Mouse (Mus musculus): ENCODE results near the gene Mcmbp. TPM values are rescaled to one million over a fixed set of nuclear protein-coding genes. Genes with fewer than 3 reads are reported as not detected.

Gene Mcmbp
- polyA plus RNA-seq, 1 experiment from 2014 or later = 43.9 TPM

DNA sequence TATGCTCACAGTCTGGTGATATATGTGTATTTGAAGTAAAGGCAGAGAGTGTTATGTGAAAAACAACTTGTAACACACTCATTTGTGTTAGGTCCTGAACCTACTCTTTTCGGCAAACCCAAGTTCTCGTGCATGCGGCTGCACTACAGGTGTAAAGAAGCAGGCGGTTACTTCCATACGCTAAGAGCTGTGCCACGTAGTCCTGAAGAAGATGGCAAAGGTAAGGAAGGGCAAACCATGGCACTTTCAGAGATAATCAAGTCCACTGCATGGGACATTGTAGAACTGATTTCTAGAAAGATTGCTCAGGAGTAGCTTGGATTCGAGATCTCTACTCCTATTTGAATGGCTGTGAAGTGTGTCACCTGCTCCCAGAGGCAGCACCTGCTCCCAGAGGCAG is 48.1 kb downstream of the Mcmbp start:
- peak overlapping the region; percentile 24 for H3K4me2 ChIP-seq (ENCODE audit: low read length)
- no peak overlapping the region for H3K4me3 ChIP-seq (ENCODE audit: low read depth, low read length)
- peaks cover 13% of the 10 kb centered on the region for H3K4me1 ChIP-seq (ENCODE audit: control insufficient read depth, insufficient read depth, low read length)
- H3K9me3 ChIP-seq (replicated peaks; ENCODE audit: control insufficient read depth, low read length, poor library complexity, severe bottlenecking) = peaks cover 8% of the 10 kb centered on the region
- H3K9ac ChIP-seq (ENCODE audit: low read depth, low read length) = no peak overlapping the region
- 94% methylated on average over 7 of the region's 7 CpGs for WGBS
- H3K36me3 ChIP-seq (ENCODE audit: control insufficient read depth, insufficient read depth, low read length) = peaks cover 27% of the 10 kb centered on the region
- H3K27me3 ChIP-seq (ENCODE audit: control insufficient read depth, insufficient read depth, low read depth, low read length) = no peaks in the 10 kb centered on the region
- ATAC-seq = no peak
- no peak overlapping the region for H3K27ac ChIP-seq (ENCODE audit: low read length)

DNA sequence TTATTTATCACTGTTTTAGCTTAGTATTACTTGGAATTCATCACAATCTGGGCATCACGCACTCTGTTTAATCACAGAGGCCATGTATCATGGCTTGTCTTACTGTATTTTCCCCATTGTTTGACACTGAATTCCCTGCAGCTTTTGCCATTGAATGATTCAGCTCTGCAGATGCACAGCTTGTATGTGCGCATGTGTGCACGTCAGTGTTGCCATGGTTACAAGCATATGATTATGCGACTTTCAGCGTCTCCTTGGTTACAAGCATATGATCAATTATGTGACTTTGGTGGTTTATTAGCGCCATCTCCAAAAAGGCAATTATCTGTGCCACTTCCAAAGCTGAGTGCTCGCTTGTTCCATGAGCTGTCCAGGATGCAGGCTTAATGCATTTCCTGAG is 49.5 kb downstream of the Mcmbp start:
- Histone ChIP-seq H3K4me3 (ENCODE audit: low read depth, low read length) (peak overlapping the region; percentile 47), H3K4me2 (ENCODE audit: low read length) (peak overlapping the region; percentile 65), H3K27ac (ENCODE audit: low read length) (peak overlapping the region; percentile 93), H3K9me3 (replicated peaks; ENCODE audit: control insufficient read depth, low read length, poor library complexity, severe bottlenecking) (peaks cover 11% of the 10 kb centered on the region), H3K9ac (ENCODE audit: low read depth, low read length) (peak overlapping the region; percentile 57; the same call in 1 of the 2 replicates), H3K4me1 (ENCODE audit: control insufficient read depth, insufficient read depth, low read length) (peaks cover 17% of the 10 kb centered on the region), H3K27me3 (ENCODE audit: control insufficient read depth, insufficient read depth, low read depth, low read length) (no peaks in the 10 kb centered on the region), H3K36me3 (ENCODE audit: control insufficient read depth, insufficient read depth, low read length) (peaks cover 28% of the 10 kb centered on the region)
- peak; percentile 82 for ATAC-seq
- 14% methylated on average over 7 of the region's 7 CpGs for WGBS

DNA sequence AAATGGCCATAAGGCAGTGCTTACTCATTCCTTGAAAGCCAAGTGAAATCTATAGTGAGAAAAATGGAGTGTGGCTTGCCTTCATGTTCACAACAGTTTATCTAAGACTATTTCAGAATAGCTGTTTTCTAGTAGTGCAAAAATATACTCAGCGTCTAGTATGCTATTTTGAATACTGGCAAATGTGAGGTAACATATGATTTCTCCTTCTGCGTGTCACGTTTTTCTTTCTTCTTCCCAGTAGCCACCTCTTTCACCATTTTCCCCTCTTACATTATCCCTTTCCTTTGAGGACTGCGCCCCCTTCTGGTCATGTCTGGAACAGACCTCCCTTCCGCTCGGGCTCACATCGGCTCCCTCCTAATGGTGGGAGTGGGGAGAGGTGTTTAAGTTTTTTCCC is 50.2 kb downstream of the Mcmbp start:
- ATAC-seq = peak; percentile 82
- Histone ChIP-seq H3K4me2 (ENCODE audit: low read length) (peak overlapping the region; percentile 65), H3K4me3 (ENCODE audit: low read depth, low read length) (peak overlapping the region; percentile 47), H3K36me3 (ENCODE audit: control insufficient read depth, insufficient read depth, low read length) (peaks cover 35% of the 10 kb centered on the region), H3K27ac (ENCODE audit: low read length) (peak overlapping the region; percentile 93), H3K9ac (ENCODE audit: low read depth, low read length) (peak overlapping the region; percentile 63; the same call in 1 of the 2 replicates), H3K9me3 (replicated peaks; ENCODE audit: control insufficient read depth, low read length, poor library complexity, severe bottlenecking) (peaks cover 11% of the 10 kb centered on the region), H3K4me1 (ENCODE audit: control insufficient read depth, insufficient read depth, low read length) (peaks cover 17% of the 10 kb centered on the region), H3K27me3 (ENCODE audit: control insufficient read depth, insufficient read depth, low read depth, low read length) (no peaks in the 10 kb centered on the region)
- 2% methylated on average over 7 of the region's 7 CpGs for WGBS

DNA sequence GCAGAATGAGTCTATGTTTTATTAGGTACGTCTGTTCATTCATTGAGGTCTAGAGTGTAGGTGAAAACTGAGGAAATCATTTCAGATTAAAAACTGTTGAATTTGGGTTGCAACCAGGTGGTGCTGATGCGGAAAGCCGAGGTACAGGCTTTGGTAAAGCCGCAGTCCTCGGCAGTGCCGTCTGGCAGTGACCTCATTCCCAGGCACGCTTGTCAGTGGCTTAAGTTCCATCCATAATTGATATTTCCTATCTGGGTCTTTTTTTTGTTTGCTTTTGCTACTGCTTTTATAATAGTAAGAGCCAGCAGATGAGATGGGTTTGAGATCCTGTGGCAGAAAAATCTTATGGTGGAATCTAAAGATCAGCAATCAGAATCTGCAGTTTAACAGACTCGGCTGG is 50.9 kb downstream of the Mcmbp start:
- peaks cover 11% of the 10 kb centered on the region for H3K9me3 ChIP-seq (replicated peaks; ENCODE audit: control insufficient read depth, low read length, poor library complexity, severe bottlenecking)
- ATAC-seq = no peak
- H3K27ac ChIP-seq (ENCODE audit: low read length) = peak overlapping the region; percentile 93
- H3K36me3 ChIP-seq (ENCODE audit: control insufficient read depth, insufficient read depth, low read length) = peaks cover 37% of the 10 kb centered on the region
- peaks cover 17% of the 10 kb centered on the region for H3K4me1 ChIP-seq (ENCODE audit: control insufficient read depth, insufficient read depth, low read length)
- H3K4me2 ChIP-seq (ENCODE audit: low read length) = peak overlapping the region; percentile 3; the same call in 1 of the 2 replicates
- peak overlapping the region; percentile 47 for H3K4me3 ChIP-seq (ENCODE audit: low read depth, low read length)
- H3K27me3 ChIP-seq (ENCODE audit: control insufficient read depth, insufficient read depth, low read depth, low read length) = no peaks in the 10 kb centered on the region
- 55% methylated on average over 8 of the region's 8 CpGs for WGBS
- H3K9ac ChIP-seq (ENCODE audit: low read depth, low read length) = peak overlapping the region; percentile 63

DNA sequence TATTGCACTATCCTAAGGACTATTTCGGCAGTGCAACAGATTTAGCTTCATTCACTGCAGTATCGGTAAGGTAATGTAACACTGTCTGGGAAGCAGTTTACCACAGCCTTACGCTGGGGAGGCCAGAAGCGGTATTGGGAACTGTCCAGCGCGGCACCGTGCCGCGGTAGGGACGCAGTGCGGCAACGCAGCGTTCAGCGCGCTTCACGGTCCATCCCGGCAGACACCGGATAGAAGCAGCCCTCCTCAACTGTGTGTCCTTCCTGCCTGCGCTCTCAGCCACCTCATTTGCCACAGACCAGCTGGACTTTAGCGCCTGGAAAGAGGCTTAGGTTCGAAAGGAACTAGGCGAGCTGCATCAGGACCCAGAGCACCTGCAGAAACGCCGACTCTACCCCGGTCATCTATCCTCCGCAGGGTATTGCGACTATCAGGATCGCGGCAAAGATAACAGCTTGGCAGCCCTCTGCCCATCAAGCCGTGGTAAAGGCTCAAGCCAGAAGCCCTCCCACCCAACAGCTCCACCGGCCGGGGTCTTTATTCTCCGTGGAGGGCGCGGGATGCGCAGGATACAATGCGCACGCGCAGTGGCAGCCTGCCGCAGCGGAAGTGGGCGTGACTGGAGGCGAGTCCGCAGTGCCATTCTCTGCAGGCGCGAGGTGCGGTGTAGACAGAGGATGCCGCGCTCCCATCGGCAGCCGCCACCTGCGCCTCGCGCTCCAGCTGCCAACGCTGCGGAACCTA is 52.3 kb downstream of the Mcmbp start:
- peaks cover 14% of the 10 kb centered on the region for H3K9me3 ChIP-seq (replicated peaks; ENCODE audit: control insufficient read depth, low read length, poor library complexity, severe bottlenecking)
- H3K27me3 ChIP-seq (ENCODE audit: control insufficient read depth, insufficient read depth, low read depth, low read length) = no peaks in the 10 kb centered on the region
- WGBS = 58% methylated on average over 56 of the region's 56 CpGs
- peak overlapping the region; percentile 41 for H3K4me2 ChIP-seq (ENCODE audit: low read length)
- H3K27ac ChIP-seq (ENCODE audit: low read length) = peak overlapping the region; percentile 93
- H3K9ac ChIP-seq (ENCODE audit: low read depth, low read length) = peak overlapping the region; percentile 63
- H3K4me1 ChIP-seq (ENCODE audit: control insufficient read depth, insufficient read depth, low read length) = peaks cover 17% of the 10 kb centered on the region
- H3K4me3 ChIP-seq (ENCODE audit: low read depth, low read length) = peak overlapping the region; percentile 47
- H3K36me3 ChIP-seq (ENCODE audit: control insufficient read depth, insufficient read depth, low read length) = peaks cover 44% of the 10 kb centered on the region
- ATAC-seq = peak; percentile 82

DNA sequence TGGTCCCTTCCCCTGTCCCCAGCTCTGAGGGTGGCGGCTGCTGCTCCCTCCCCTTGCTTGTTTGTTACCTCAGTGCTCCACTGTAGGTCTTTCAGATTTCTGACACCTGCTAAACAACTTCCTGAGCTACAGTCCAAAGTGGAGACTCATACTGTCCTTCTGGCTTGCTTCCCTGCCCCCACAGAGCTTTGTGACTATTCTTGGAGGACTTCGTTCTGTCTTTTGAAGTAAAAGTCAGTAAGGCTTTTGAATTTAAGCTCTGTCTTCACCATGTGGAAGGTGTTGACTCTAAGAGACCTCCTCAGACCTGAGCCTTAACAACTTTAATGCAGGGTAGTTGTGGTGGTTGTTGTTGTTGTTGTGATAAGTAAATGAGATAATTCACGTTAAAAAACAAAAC is 61.7 kb downstream of the Mcmbp start:
- 68% methylated on average over 3 of the region's 3 CpGs for WGBS
- no peak overlapping the region for H3K27ac ChIP-seq (ENCODE audit: low read length)
- no peaks in the 10 kb centered on the region for H3K27me3 ChIP-seq (ENCODE audit: control insufficient read depth, insufficient read depth, low read depth, low read length)
- no peak for ATAC-seq
- peaks cover 7% of the 10 kb centered on the region; the same call in 1 of the 2 replicates for H3K36me3 ChIP-seq (ENCODE audit: control insufficient read depth, insufficient read depth, low read length)
- H3K4me3 ChIP-seq (ENCODE audit: low read depth, low read length) = no peak overlapping the region
- H3K9ac ChIP-seq (ENCODE audit: low read depth, low read length) = no peak overlapping the region
- H3K4me1 ChIP-seq (ENCODE audit: control insufficient read depth, insufficient read depth, low read length) = peaks cover 1% of the 10 kb centered on the region; the same call in 1 of the 2 replicates
- H3K4me2 ChIP-seq (ENCODE audit: low read length) = no peak overlapping the region
- peaks cover 3% of the 10 kb centered on the region; the same call in 1 of the 2 replicates for H3K9me3 ChIP-seq (replicated peaks; ENCODE audit: control insufficient read depth, low read length, poor library complexity, severe bottlenecking)

DNA sequence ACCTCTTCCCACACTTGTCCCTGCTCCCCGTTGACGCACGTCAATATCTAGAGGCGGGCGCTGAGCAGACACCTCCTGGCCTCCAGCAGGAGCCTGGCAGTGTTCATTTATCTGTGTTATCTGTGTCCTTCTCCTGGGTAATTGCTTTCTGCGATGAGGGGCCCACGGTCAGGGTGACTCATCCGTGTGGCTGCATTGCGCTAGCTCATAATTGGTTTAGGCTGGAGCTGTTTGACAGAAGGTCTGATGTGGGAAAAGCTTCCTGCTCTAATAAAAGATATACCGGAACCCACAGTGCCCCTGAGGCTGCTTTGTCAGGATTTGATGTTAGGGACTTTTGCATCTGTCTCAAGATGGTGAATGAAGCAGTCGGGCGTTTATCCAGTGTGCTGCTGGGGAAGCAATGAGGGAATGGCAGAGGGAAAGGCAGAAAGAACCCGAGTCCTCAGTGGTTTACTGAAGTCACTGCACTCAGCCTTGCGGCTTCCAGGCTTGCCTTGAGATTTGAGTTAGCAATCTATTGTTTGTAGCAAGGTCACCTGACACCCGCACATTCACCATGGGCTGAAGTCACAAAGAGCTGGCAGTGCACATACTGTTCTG is 67.8 kb downstream of the Mcmbp start:
- Histone ChIP-seq H3K9ac (ENCODE audit: low read depth, low read length) (peak overlapping the region; percentile 35), H3K36me3 (ENCODE audit: control insufficient read depth, insufficient read depth, low read length) (0 out of 2 replicates have a peak, but pooled peaks cover 2% of the 10 kb centered on the region), H3K4me3 (ENCODE audit: low read depth, low read length) (no peak overlapping the region), H3K4me1 (ENCODE audit: control insufficient read depth, insufficient read depth, low read length) (peaks cover 27% of the 10 kb centered on the region), H3K27ac (ENCODE audit: low read length) (peak overlapping the region; percentile 77), H3K4me2 (ENCODE audit: low read length) (peak overlapping the region; percentile 41), H3K9me3 (replicated peaks; ENCODE audit: control insufficient read depth, low read length, poor library complexity, severe bottlenecking) (no peaks in the 10 kb centered on the region), H3K27me3 (ENCODE audit: control insufficient read depth, insufficient read depth, low read depth, low read length) (no peaks in the 10 kb centered on the region)
- ATAC-seq = peak; percentile 73
- 4% methylated on average over 15 of the region's 15 CpGs for WGBS

DNA sequence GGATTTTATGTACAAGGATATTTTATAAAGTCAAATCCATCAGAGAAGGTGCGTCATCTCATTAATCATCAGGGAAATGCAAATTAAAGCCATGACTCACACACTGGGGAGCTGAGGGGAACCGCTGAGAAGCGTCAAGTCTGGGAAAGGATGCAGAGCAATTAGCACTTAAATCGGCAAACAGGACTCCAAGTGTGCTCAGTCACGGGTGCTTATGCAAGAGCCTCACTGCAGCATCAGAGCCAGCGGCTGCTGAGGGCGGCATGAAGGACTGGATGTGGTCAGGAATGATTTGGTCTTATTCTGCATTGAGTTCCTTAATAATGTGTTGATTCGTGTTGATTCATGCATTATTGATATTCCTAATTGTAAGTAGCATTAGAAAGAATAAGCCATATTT is 68.3 kb downstream of the Mcmbp start:
- 5% methylated on average over 8 of the region's 8 CpGs for WGBS

DNA sequence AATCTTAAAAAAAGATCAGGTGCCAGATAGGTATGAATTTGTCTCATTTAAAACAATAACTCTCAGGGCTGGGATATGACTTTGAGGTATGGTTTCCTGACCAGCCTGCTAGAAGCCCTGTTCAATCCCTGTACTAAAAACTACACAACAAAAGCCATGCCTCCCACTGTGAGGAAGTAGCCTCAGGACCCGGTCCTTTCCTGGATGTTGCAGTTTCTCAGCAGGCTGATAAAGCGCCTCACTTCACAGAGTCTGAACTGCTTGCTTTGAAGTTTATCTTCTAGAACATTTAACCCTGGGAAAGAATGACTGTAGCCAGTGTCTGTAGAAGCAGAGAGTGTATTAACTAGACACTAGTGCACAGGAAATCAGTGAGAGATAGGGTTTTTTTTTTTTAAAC is 71.5 kb downstream of the Mcmbp start:
- Histone ChIP-seq H3K9ac (ENCODE audit: low read depth, low read length) (no peak overlapping the region), H3K4me1 (ENCODE audit: control insufficient read depth, insufficient read depth, low read length) (peaks cover 33% of the 10 kb centered on the region), H3K36me3 (ENCODE audit: control insufficient read depth, insufficient read depth, low read length) (0 out of 2 replicates have a peak, but pooled peaks cover 3% of the 10 kb centered on the region), H3K27me3 (ENCODE audit: control insufficient read depth, insufficient read depth, low read depth, low read length) (no peaks in the 10 kb centered on the region), H3K4me2 (ENCODE audit: low read length) (no peak overlapping the region), H3K9me3 (replicated peaks; ENCODE audit: control insufficient read depth, low read length, poor library complexity, severe bottlenecking) (no peaks in the 10 kb centered on the region), H3K4me3 (ENCODE audit: low read depth, low read length) (no peak overlapping the region), H3K27ac (ENCODE audit: low read length) (0 out of 2 replicates have a peak overlapping the region, but pooled peaks have one; percentile 18)
- WGBS = 39% methylated on average over 2 of the region's 2 CpGs
- ATAC-seq = no peak

More for the DNA sequence above, 68.3 kb downstream of the Mcmbp start:
- H3K27me3 ChIP-seq (ENCODE audit: control insufficient read depth, insufficient read depth, low read depth, low read length) = no peaks in the 10 kb centered on the region
- no peaks in the 10 kb centered on the region for H3K9me3 ChIP-seq (replicated peaks; ENCODE audit: control insufficient read depth, low read length, poor library complexity, severe bottlenecking)
- H3K4me3 ChIP-seq (ENCODE audit: low read depth, low read length) = no peak overlapping the region
- H3K36me3 ChIP-seq (ENCODE audit: control insufficient read depth, insufficient read depth, low read length) = 0 out of 2 replicates have a peak, but pooled peaks cover 2% of the 10 kb centered on the region
- H3K4me1 ChIP-seq (ENCODE audit: control insufficient read depth, insufficient read depth, low read length) = peaks cover 33% of the 10 kb centered on the region
- peak; percentile 79 for ATAC-seq
- no peak overlapping the region for H3K9ac ChIP-seq (ENCODE audit: low read depth, low read length)
- peak overlapping the region; percentile 41 for H3K4me2 ChIP-seq (ENCODE audit: low read length)
- peak overlapping the region; percentile 77 for H3K27ac ChIP-seq (ENCODE audit: low read length)

Measured in midbrain, embryonic 16.5 days (tissue).